Mouse (Mus musculus) gastrocnemius, adult 18-20 months (tissue): ENCODE measurements around the gene 1700021F05Rik. TPM values are rescaled to one million over a fixed set of nuclear protein-coding genes. Genes with fewer than 3 reads are reported as not detected.
"Not testable (repeated sequence)": the region's sequence is repeated elsewhere in the genome, so short reads cannot be mapped to it uniquely, and the experiment has no call there.

Experiments
- DNase-seq: peaks from one replicate; pipeline ENCODE4 v3.0.0; 2021; ENCODE audit warnings: low spot score
- total RNA-seq, 2 experiments: library from RNA; stranded (reverse); gene quantifications; 2 replicates each; pipeline ENCODE4 v1.2.3; 2021

Gene 1700021F05Rik
- total RNA-seq, 2 experiments from 2014 or later = 94.5 to 96.7 TPM

DNA sequence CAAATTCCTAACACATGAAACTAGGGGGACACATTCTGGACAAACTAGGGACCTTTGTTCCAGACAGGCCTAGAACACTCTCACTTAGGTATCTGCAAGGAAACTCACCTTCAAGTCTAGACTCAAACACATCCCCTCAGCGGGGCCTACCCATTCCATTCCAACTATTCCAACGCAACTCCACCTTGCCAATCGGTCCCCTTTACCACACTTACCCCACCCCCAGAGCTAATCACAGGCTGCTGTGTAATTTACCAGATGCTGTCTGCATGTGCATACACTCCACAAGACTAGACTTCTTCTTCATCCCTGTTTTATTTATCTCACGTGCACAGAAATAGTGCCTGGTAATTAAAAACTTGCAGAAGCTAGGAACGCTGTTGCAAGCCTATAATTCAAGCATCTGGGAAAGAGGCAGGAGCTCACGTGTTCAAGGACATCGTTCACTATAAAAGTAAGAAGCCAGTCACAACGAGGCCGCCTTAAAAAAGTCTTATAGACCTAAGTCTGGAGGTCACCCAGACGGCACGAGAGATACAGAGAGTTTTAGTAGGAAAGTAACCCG, 966 bp downstream of the 1700021F05Rik start:
- DNase-seq = no peak

GRCm38 (mm10) chr10:43538831-43539230, 2.0 kb downstream of the 1700021F05Rik start:
- no peak for DNase-seq

GRCm38 (mm10) chr10:43537652-43538051, 3.1 kb downstream of the 1700021F05Rik start:
- DNase-seq = no peak

DNA sequence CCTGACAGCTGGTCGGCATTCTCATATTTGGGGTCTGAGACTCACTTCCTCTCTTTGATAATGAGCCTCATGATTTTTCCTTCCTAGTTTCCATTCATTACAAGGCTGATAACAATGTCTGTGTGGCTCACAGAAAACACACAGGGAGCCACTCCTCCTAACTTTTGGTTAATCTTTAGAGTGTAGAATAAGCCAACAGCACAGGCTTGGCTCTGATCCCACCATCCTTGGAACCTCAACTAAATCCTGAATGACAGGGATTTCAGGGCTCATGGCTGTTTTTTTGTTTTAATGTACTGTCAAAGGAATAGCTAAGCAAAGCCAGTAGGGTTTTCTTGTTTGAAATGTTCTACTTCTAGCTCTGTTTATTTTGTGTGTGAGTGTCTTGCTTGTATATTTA, 6.4 kb downstream of the 1700021F05Rik start:
- no peak for DNase-seq

DNA sequence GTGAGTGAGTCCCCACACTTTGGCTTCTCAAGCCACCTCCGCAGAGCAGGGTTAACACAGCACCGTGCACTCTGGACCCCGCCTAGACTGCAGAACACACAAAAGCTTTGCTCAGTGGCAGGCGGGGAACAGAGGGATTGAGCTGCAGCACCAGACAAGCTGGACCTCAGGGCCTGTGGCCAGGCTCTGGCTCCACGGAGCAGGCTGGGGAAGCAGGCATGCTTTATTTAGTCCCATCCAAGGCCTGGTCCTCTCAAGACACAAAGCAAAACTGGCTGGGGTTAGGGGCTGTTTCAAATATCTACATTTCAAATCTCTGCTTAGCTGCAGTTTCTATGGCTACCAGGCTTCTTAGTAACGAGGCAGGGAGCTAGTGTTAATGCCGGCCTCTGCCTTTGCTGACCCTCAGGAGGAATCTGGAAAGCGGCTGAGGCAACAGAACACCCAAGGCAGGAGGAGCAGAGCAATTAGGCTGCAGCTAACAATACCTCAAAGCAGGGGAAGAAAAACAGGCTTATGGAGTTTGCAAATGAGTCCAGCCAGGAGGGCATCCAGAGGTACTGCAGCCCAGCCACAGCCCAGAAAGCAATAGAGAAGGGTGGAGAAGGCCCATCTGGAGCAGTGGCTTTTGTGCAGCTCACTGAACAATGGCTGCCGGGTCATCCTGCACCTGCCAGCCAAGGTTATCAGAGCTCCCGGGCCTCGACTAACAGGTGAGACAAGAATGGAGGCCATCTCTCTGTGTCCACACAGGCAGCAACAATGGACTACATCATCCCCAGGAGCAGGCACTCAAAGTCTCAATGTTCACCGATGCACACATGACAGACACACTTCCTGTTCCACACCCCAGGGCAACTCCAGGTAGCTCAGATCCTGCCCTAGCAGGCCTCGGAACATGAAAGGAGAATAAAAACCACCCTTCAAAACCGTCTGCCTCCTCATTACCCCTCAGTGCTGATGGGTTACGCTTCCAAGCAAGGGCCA, 13.2 kb downstream of the 1700021F05Rik start:
- no peak for DNase-seq

- not testable (repeated sequence) for DNase-seq
Observed at GRCm38 (mm10) chr10:43523931-43524330, 16.9 kb downstream of the 1700021F05Rik start, which contains the start of gene Gm9803. Gene Gm9803, plus strand, starts transcription at chr10:43524084.

DNA sequence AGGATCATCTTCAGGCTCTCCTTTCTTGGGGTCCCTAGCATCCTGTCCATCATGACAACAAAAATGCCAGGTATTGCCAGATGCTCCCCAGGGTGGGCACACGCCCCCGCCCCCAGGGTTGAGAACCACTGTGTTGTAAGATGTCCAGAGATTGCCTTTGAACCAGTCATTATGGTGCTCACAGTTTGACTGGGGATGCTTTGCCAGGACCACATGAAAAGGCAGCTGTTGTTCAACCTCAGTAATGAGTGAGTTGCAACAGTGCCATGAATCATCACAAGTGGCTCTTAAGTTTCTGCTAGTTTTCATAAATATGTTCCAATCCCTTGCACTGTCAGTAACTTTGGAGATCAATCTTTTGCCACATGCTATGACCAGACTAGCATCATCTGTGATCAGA, 20.8 kb downstream of the 1700021F05Rik start:
- no peak for DNase-seq

- DNase-seq = peak; percentile 53
Observed at GRCm38 (mm10) chr10:43518368-43518767, 22.4 kb downstream of the 1700021F05Rik start.

DNA sequence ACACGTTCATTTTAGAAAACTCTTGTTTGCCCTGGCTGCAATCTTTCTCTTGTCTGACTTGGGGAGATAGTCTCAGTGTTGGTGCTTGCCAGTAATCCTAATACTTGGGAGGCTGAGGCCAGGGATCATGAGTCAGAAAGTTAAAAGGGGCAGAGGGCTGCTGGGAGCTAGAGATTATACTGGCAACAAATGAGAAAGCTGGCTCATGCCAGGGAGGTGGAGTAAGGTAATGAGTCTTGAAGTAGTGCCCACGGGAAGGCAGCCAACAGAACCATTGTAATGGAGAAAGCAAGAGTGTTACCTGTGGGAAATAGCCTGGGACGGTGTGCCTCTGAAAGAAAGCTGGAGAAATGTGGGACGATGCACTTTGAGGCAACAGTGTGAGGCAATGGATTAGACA, 23.0 kb downstream of the 1700021F05Rik start:
- peak; percentile 17 for DNase-seq

DNA sequence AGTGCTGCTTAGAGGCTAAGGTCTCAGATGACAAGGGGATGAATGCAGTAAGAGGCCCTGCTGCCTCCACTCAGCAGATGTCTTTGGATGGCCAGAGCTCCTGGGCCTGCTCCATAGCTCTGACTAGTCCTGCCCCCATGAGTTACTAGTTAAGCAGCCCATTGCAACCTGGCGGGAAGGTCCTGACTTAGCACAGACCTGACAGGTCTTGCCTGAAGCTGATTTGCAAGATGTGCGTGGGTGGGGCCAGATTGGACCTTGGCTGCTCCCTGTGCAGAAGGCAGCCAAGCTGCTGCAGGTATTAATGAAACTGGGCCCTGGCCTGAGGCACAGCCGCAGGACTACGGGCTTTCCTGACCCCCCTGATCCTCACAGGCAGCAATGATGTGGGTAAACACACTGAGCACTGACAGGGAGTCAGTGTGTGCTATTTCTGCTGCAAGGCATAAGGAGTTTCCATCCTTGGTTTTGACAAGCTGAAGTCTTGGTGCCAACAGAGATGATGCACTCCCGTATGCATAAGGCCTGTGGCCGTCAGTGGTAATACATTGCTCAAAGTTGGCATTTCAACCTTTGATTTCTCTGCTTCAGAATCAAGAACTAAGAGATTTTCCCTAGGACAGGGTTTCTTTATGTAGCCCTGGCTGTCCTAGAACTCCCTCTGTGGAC, 23.7 kb downstream of the 1700021F05Rik start:
- no peak for DNase-seq

- no peak for DNase-seq
Observed at GRCm38 (mm10) chr10:43512976-43513375, 27.8 kb downstream of the 1700021F05Rik start.

DNA sequence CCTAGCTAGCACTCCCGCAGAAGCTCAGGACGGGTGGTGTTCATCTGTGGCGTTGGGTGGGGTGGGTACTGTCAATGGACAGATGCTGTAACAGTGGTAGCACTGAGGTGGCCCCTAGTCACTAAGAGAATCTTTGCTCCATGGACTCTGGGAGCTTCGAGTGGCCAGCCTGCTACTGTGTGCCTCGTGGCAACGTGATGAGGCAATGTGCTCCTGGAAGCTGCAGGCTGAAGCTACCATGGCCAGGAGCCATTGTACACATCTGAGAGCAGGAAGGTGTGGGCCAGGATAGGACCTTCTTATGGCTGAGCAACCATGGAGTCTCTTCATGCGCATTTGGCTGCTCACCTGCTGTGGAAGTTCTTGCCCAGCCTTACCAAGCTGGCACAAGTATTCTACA, 31.6 kb downstream of the 1700021F05Rik start:
- DNase-seq = no peak

- DNase-seq = no peak
Observed at GRCm38 (mm10) chr10:43507051-43507450, 33.7 kb downstream of the 1700021F05Rik start.

GRCm38 (mm10) chr10:43504291-43504690, 36.5 kb downstream of the 1700021F05Rik start:
- no peak for DNase-seq

DNA sequence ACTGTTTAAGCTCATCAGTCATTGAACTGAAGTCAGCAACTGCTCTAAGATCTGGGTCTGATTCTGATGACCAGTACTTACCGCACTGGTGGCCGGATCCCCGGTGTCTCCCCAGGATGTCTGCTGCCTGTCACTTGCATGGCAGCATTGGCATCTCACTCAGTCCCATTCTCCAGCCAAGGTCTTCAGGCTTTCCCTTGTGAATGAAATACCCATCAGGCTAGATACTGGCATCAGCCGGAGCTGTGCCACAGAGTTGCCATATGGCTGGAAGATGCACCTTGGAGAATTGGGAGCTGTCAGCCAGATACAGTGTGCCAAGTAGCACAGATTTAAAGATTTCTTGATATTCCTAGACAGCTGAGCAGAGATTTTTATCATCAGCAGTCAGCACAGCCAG, 38.2 kb downstream of the 1700021F05Rik start:
- DNase-seq = no peak

- no peak for DNase-seq
Observed at GRCm38 (mm10) chr10:43490846-43491245, 49.9 kb downstream of the 1700021F05Rik start.

DNA sequence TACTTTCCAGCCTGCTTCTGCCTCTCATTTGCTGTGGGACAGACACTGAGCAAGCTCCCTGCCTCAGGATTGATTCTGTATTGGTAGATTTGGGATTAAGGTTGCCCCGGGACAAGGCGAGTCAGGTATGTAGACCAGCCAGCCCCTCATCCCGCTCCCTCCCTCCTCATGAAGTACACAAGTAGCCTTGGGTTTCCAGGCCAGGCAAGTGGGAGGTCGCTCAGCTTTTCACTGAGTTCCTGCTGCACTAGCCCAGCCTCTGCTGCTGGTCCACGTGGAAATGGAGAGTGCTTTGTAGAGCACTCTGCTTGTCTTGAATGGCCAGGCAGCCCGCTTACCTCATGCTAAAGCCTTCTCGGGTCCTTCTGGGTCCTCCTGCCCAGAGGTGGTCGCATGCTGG, 50.8 kb downstream of the 1700021F05Rik start:
- no peak for DNase-seq

- no peak for DNase-seq
Observed at GRCm38 (mm10) chr10:43489550-43489949, 51.2 kb downstream of the 1700021F05Rik start.

DNA sequence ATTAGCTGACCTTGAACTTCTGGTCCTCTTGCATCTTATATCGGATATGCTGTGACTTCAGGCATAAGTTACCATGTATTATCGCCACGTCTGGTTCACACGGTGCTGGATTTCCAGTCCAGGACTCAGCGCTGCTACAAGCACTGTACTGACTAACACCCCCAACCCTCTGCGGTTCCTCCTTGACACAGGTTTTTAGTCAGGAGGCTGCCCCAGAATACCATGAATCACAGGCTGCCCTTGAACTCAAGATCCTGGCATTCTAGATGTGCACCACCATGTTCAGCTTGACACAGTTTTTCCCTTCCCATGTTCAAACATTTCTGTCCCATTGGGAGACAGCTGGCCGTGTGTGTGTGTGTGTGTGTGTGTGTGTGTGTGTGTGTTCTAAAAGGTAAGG, 51.7 kb downstream of the 1700021F05Rik start:
- DNase-seq = no peak

GRCm38 (mm10) chr10:43488258-43488657, 52.5 kb downstream of the 1700021F05Rik start:
- no peak for DNase-seq

GRCm38 (mm10) chr10:43487441-43488010, 53.3 kb downstream of the 1700021F05Rik start:
- DNase-seq = no peak
